Mouse (Mus musculus) midbrain, embryonic 12.5 days (tissue): ENCODE results near the gene Siah1a. TPM values are rescaled to one million over a fixed set of nuclear protein-coding genes. Genes with fewer than 3 reads are reported as not detected.

ENCODE experiments used
- ATAC-seq: fragments of 200-750 bp; cut with Nextera tagmentation; 2 replicates; pipeline ENCODE4 v1.8.0; 2017; ENCODE audit warnings: low read depth, moderate TSS enrichment, moderate library complexity; ENCODE audit not compliant: low FRiP score
- H3K27ac ChIP-seq: fragments of 300-500 bp; sonication (generic); replicated peaks from 2 replicates; pipeline ENCODE4 v1.5.1; 2016; ENCODE audit warnings: mild to moderate bottlenecking
- H3K27me3 ChIP-seq: fragments of 300-500 bp; sonication (generic); 2 replicates; pipeline ENCODE4 v1.6.1; 2016; ENCODE audit warnings: mild to moderate bottlenecking
- H3K36me3 ChIP-seq: fragments of 300-500 bp; sonication (generic); 2 replicates; pipeline ENCODE4 v1.6.1; 2016
- H3K4me1 ChIP-seq: fragments of 300-500 bp; sonication (generic); 2 replicates; pipeline ENCODE4 v1.6.1; 2016
- H3K4me2 ChIP-seq: fragments of 300-500 bp; sonication (generic); replicated peaks from 2 replicates; pipeline ENCODE4 v1.6.1; 2016; ENCODE audit warnings: mild to moderate bottlenecking, moderate library complexity
- H3K4me3 ChIP-seq: fragments of 300-500 bp; sonication (generic); 2 replicates; pipeline ENCODE4 v1.5.1; 2016; ENCODE audit warnings: mild to moderate bottlenecking
- H3K9ac ChIP-seq: fragments of 300-500 bp; sonication (generic); replicated peaks from 2 replicates; pipeline ENCODE4 v1.6.1; 2016; ENCODE audit warnings: mild to moderate bottlenecking, moderate library complexity
- H3K9me3 ChIP-seq: fragments of 300-500 bp; sonication (generic); 2 replicates; pipeline ENCODE4 v1.6.1; 2016; ENCODE audit warnings: mild to moderate bottlenecking
- WGBS: fragments of 180-500 bp; shearing (Covaris S2); methylation state at CpG from one replicate; pipeline ENCODE4 v1.1.7; 2016; 5-methylcytosine and 5-hydroxymethylcytosine counted together
- polyA plus RNA-seq: library from polyadenylated mRNA; unstranded; fragments of >200 nt; fragmentation: Nextera tagmentation; extraction: Ambion mirVana; gene quantifications from 2 replicates; pipeline ENCODE4 v1.2.1, GENCODE M21; 2016

The Siah1a gene
- polyA plus RNA-seq, 1 experiment from 2014 or later, result 89.8 TPM

DNA sequence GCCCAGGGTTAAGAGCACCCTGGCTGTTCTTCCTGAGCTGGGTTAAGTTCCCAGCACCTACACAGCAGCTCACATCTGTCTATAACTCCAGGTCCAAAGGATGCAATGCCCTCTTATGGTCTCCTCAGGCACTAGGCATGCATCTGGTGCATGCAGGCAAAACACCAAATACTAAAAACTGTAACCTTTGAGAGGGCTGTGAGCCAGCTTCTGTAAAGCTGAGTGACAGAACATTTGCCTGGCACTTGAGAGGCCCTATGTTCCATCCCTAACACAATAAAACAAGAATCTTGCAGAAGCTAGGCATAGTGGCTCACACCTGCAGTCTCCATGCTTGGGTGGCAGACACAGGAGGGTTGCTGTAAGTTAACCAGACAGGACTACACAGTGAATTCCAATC lies 4.1 kb downstream of the Siah1a start:
- H3K27ac ChIP-seq, result no peak overlapping the region
- no peak overlapping the region for H3K4me2 ChIP-seq
- no peaks in the 10 kb centered on the region for H3K27me3 ChIP-seq
- no peak for ATAC-seq
- no peak overlapping the region for H3K9ac ChIP-seq
- no peaks in the 10 kb centered on the region for H3K9me3 ChIP-seq
- H3K36me3 ChIP-seq, result no peaks in the 10 kb centered on the region
- peaks cover 28% of the 10 kb centered on the region for H3K4me1 ChIP-seq
- H3K4me3 ChIP-seq, result no peak overlapping the region

DNA sequence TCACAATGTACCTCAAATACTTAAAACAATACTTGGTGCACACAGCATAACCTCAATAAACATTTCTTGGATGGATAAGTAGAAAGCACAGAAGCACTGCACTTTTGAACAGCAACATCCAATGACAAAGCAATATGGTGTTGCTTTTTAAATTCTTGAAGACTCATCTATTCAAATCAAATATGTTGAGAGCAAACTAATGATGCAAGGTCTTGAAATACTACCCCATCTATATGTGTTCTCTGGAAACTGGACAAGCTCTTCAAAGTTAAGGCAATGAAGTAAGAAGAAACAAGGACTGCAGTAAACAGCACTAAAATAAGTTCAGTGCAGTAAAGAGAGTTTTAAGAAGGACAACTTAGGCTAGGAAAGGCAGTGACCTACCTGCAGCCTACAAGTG lies 4.8 kb downstream of the Siah1a start:
- H3K4me2 ChIP-seq, result no peak overlapping the region
- H3K9ac ChIP-seq, result no peak overlapping the region
- no peaks in the 10 kb centered on the region for H3K36me3 ChIP-seq
- no peak for ATAC-seq
- H3K27ac ChIP-seq, result no peak overlapping the region
- no peak overlapping the region for H3K4me3 ChIP-seq
- H3K4me1 ChIP-seq, result peaks cover 27% of the 10 kb centered on the region
- H3K9me3 ChIP-seq, result no peaks in the 10 kb centered on the region
- H3K27me3 ChIP-seq, result no peaks in the 10 kb centered on the region

DNA sequence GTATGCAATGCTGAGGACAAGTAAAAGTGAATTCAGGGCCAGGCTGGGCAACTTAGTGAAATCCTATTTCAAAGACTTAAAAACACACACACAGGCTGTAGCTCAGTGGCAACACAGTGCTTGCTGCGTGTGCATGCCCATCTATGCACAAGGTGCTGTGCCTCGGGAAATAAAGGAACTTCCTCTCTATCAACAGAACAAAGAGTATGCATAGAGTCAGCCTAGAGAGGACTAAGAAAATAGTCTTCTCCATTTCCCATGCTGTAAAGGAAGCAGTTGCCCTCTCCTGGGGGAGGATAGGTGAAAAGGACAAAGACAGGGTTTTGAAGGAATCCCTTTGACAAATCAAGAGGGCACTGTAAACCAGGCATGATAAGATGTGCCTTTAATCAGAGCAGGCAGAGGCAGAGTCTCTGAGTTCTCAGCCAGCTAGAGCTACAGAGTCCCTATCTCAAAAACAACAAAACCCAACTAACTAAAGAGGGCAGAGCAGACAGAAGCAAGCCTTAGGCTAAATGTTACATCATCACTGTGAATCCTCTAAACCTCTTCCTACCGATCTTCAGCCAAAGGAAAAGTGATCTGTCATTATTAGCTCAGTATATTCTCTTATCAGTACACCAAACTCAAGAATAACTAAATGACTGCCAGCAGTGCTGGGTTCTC lies 10.2 kb downstream of the Siah1a start:
- Histone ChIP-seq H3K4me3 (no peak overlapping the region), H3K9me3 (no peaks in the 10 kb centered on the region), H3K36me3 (no peaks in the 10 kb centered on the region), H3K4me2 (no peak overlapping the region), H3K27me3 (no peaks in the 10 kb centered on the region), H3K27ac (no peak overlapping the region), H3K9ac (no peak overlapping the region), H3K4me1 (peaks cover 14% of the 10 kb centered on the region)
- no peak for ATAC-seq
- WGBS, result 64% methylated on average over 3 of the region's 3 CpGs

DNA sequence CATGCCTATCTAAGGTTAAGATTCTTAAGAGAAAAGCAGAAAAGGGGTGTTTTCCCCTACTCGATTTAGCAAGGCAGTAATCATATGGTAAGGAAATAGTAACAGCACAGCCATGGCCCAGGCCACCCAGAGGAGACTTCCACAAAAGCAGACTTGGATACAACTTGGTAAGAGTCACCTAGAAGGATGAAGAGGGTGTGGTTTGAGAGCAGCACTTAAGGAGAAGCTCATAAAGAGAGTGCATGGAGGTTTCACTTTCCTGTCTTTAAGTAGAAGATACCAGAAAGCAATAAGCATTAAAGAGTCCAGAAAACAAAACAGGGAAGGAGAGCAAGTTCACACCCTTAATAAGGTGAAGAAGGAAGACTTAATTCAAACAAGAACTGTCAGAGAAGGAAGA lies 10.8 kb downstream of the Siah1a start:
- 89% methylated on average over 1 of the region's 1 CpGs for WGBS
- no peak overlapping the region for H3K4me2 ChIP-seq
- H3K27ac ChIP-seq, result no peak overlapping the region
- peaks cover 19% of the 10 kb centered on the region for H3K4me1 ChIP-seq
- H3K4me3 ChIP-seq, result no peak overlapping the region
- no peak overlapping the region for H3K9ac ChIP-seq
- ATAC-seq, result no peak
- no peaks in the 10 kb centered on the region for H3K36me3 ChIP-seq
- no peaks in the 10 kb centered on the region for H3K27me3 ChIP-seq
- H3K9me3 ChIP-seq, result no peaks in the 10 kb centered on the region

DNA sequence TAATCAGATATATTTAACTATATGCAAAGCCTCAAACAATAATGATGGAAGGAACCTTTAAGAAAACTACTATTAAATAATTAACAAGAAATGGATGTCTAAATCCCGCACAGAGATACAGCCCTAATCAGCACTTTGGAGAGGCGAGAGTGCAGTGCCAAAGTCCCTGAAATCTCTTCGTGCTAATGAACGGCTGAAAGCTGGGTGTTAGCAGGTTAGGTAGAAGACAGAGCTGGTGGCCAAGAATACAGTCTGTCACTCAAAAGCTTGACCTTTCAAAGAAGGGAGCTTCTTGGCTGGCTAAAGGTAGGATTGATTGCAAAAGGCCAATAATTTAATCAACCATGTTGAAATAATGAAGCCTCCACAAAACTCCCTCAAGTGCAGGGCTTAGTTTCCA lies 11.6 kb downstream of the Siah1a start:
- H3K9ac ChIP-seq, result no peak overlapping the region
- H3K4me1 ChIP-seq, result peaks cover 19% of the 10 kb centered on the region
- H3K27ac ChIP-seq, result no peak overlapping the region
- no peak overlapping the region for H3K4me2 ChIP-seq
- WGBS, result 78% methylated on average over 4 of the region's 4 CpGs
- H3K4me3 ChIP-seq, result no peak overlapping the region
- no peaks in the 10 kb centered on the region for H3K27me3 ChIP-seq
- no peaks in the 10 kb centered on the region for H3K9me3 ChIP-seq
- ATAC-seq, result no peak
- no peaks in the 10 kb centered on the region for H3K36me3 ChIP-seq

DNA sequence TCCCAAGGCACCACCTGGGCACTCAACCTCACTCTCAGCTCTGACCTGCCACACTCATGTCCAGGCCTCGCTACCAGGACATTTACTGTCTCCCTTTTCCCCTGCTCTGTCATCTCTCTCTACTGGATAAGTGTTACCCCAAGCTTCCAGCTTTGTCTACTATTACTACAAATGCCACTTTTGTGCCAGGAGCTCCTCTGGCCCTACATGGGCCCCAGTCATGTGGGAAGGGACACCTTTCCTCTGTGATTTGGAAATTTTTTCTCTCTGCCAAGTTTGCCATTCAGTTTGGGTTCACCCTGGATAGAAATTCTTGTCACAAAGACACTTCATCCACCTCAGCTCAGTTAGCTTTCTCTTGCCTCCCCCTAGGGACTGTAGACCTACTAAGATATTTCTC lies 14.9 kb downstream of the Siah1a start:
- Histone ChIP-seq H3K4me1 (peaks cover 28% of the 10 kb centered on the region), H3K27me3 (no peaks in the 10 kb centered on the region), H3K36me3 (peaks cover 5% of the 10 kb centered on the region; the same call in 1 of the 2 replicates), H3K9ac (no peak overlapping the region), H3K27ac (no peak overlapping the region), H3K4me3 (no peak overlapping the region), H3K4me2 (no peak overlapping the region), H3K9me3 (no peaks in the 10 kb centered on the region)
- 94% methylated on average over 1 of the region's 1 CpGs for WGBS
- ATAC-seq, result no peak

DNA sequence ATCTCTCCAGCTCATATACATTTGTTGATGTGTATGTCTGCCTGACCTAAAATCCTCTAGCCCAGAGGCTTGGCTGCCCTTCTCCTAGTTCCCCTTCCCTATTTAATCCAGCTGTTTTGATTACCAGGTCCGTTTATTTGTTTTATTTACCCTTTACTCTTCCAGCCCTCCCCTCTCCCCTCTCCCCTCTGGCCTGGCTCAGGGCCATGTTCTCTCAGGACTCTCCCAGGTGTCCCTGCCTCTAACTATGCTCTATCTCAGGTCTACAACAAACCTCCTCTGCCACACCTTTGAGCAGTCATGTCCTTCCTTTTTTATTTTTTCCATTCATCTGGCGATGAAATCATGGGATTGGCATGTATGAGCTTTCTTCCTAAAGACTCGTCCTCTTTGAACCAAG lies 15.4 kb downstream of the Siah1a start:
- ATAC-seq, result no peak
- peaks cover 5% of the 10 kb centered on the region; the same call in 1 of the 2 replicates for H3K36me3 ChIP-seq
- no peak overlapping the region for H3K4me2 ChIP-seq
- H3K4me3 ChIP-seq, result no peak overlapping the region
- WGBS, result 64% methylated on average over 3 of the region's 3 CpGs
- H3K9ac ChIP-seq, result no peak overlapping the region
- H3K27ac ChIP-seq, result no peak overlapping the region
- H3K4me1 ChIP-seq, result peaks cover 28% of the 10 kb centered on the region
- no peaks in the 10 kb centered on the region for H3K9me3 ChIP-seq
- no peaks in the 10 kb centered on the region for H3K27me3 ChIP-seq

DNA sequence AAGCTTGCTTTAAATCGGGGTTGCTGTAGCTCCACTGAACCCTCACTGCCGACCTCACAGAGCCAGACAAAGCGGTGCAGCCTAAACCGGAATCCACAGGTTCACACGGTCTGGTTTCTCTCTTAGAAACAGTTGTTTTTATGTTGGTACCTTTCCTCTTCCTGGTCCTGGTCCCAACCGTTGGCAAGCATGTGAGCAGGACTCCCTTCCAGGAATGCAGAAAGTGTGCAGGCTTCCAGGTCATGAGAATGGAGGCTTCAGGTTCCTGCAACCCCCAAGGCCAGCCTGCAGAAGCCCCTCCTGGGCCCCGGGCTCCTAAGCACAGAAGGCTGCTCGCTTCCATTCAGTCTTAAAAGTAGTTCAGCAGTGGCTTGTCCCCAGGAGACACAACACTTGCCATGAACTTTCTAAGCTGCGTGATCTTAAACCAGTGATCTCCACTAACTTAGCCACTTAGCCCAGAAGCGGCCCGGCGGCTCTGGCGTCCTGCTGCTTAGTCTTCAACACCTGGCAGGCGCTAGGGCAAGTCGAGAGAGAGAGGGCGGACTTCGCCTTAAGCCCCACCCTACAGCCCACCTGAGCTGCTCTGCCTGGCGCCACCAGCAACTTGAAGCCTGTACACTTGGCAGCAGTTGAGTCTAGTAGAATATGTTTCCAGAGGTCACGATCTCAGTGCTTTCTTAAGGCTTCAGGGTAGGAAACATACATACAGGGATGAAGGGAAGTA lies 17.3 kb downstream of the Siah1a start:
- peaks cover 24% of the 10 kb centered on the region for H3K4me1 ChIP-seq
- H3K4me2 ChIP-seq, result no peak overlapping the region
- H3K9me3 ChIP-seq, result no peaks in the 10 kb centered on the region
- peaks cover 8% of the 10 kb centered on the region; the same call in 1 of the 2 replicates for H3K36me3 ChIP-seq
- no peaks in the 10 kb centered on the region for H3K27me3 ChIP-seq
- no peak for ATAC-seq
- H3K4me3 ChIP-seq, result no peak overlapping the region
- 72% methylated on average over 19 of the region's 19 CpGs for WGBS
- no peak overlapping the region for H3K27ac ChIP-seq
- no peak overlapping the region for H3K9ac ChIP-seq

DNA sequence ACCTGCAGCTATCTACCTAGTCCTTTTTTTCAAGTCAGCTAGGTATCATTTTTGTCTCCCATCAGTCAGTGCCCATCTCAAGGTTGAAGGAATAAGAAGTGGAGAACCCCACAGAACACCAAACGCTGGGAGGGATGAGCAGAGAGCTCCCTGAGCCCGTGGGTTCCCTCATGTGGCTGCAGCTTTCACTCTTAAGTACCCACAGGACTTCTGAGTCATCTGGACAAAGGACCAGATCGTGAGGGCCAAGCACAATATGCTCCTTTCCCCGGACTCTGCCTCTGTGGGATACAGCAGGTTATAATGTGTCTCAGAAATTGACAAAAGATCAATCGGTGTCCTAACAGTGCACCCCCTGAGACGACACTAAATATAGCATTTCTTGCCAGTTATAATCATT lies 18.8 kb downstream of the Siah1a start:
- Histone ChIP-seq H3K27me3 (no peaks in the 10 kb centered on the region), H3K4me2 (no peak overlapping the region), H3K9me3 (no peaks in the 10 kb centered on the region), H3K4me1 (peaks cover 24% of the 10 kb centered on the region), H3K4me3 (no peak overlapping the region), H3K36me3 (peaks cover 20% of the 10 kb centered on the region; the same call in 1 of the 2 replicates), H3K27ac (no peak overlapping the region; the same call in 1 of the 2 replicates), H3K9ac (no peak overlapping the region)
- no peak for ATAC-seq
- WGBS, result 69% methylated on average over 6 of the region's 6 CpGs

DNA sequence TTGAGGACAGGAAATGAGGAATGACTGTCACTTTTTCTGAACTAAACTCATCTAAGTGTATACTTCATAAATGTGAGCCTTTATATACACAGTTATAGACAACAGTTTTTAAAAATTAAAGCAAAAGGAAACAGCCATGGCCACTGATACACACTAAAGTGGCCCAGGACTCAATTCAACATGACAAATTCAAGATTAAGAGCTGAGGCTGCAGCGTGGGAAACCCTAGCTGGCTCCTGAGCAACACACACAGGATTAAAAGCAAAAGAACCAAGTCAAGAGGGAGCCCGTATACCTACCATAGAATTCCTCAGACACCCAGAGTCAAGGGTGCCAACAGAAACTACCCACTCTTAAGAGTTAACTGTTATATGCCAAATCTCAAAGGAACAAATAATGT lies 24.2 kb downstream of the Siah1a start:
- ATAC-seq, result no peak
- WGBS, result 86% methylated on average over 2 of the region's 2 CpGs
- Histone ChIP-seq H3K9me3 (no peaks in the 10 kb centered on the region), H3K27ac (no peak overlapping the region), H3K4me2 (no peak overlapping the region), H3K9ac (no peak overlapping the region), H3K4me1 (no peaks in the 10 kb centered on the region), H3K4me3 (no peak overlapping the region), H3K27me3 (no peaks in the 10 kb centered on the region), H3K36me3 (peaks cover 30% of the 10 kb centered on the region; the same call in 1 of the 2 replicates)

DNA sequence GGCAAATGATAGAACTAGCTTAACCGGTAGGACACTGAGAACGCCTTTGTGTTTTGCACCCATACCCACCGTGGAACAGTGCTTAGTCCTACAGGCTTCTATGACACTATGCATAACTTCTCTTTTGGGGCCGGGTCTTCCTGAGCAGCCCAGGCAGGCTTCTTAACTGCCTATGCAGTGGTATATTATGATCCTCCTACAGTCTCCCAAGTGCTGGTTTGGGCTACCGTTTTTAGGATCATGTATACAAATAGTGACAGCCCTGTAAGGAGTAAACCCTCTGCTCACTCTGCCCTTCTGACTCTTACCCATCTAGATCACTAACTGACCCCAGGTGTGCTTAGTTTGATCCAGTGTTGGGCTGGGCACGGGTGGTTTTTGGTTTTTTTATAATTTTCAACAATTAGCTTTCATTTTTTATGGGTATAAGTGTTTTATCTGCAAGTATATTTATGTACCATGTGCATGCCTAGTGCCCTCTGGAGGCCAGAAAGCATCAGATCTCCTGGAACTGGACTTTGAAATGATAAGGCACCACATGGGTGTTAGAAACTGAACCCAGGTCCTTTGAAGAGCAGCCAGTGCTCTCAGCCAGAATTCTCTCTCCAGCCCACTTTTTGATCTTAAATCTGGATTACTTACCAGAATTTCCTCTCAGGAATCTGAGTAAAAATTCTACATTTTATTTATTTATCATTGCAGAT lies 24.8 kb downstream of the Siah1a start:
- no peak for ATAC-seq
- H3K4me1 ChIP-seq, result no peaks in the 10 kb centered on the region
- H3K4me2 ChIP-seq, result no peak overlapping the region
- H3K27me3 ChIP-seq, result no peaks in the 10 kb centered on the region
- H3K36me3 ChIP-seq, result peaks cover 30% of the 10 kb centered on the region; the same call in 1 of the 2 replicates
- no peaks in the 10 kb centered on the region for H3K9me3 ChIP-seq
- no peak overlapping the region for H3K9ac ChIP-seq
- H3K4me3 ChIP-seq, result no peak overlapping the region
- no peak overlapping the region for H3K27ac ChIP-seq
- 96% methylated on average over 6 of the region's 6 CpGs for WGBS

DNA sequence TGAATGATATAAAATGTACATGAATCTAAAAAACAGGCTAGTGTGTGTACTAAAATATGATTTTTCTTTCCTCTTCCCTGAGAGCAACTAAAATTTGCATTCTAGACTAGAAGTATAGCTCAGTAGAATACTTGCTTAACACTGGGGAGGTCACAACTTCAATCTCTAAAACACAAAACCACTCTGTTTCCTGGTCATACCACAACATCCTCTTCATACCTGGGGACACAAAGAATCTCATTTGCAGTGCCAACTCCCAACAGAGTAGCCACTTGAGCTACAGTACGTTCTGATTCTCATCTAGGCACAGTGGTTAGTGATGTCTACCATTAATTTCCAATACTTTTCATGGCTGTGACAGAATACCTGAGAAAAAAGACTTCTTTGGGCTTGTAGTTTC lies 26.4 kb downstream of the Siah1a start:
- Histone ChIP-seq H3K9me3 (no peaks in the 10 kb centered on the region), H3K36me3 (peaks cover 30% of the 10 kb centered on the region; the same call in 1 of the 2 replicates), H3K4me3 (no peak overlapping the region), H3K27me3 (no peaks in the 10 kb centered on the region), H3K4me1 (peaks cover 3% of the 10 kb centered on the region), H3K27ac (no peak overlapping the region), H3K9ac (no peak overlapping the region), H3K4me2 (no peak overlapping the region)
- 98% methylated on average over 1 of the region's 1 CpGs for WGBS
- ATAC-seq, result no peak
